Mouse (Mus musculus) heart, adult 2 months (tissue): ENCODE measurements around the gene Eps15l1.

Source experiments
- CTCF ChIP-seq: fragments of 200-600 bp; IDR thresholded peaks from 2 replicates; pipeline ENCODE4 v1.8.1; 2022; ENCODE audit warnings: antibody characterized with exemption, mild to moderate bottlenecking, moderate library complexity
- EP300 ChIP-seq: fragments of 200-500 bp; IDR thresholded peaks from 2 replicates; pipeline ENCODE4 v1.6.1; 2011; ENCODE audit warnings: low read depth, low read length, control low read depth; ENCODE audit not compliant: insufficient read depth
- POLR2A ChIP-seq: fragments of 200-500 bp; IDR thresholded peaks from 2 replicates; pipeline ENCODE4 v1.6.1; 2011; ENCODE audit warnings: mild to moderate bottlenecking, low read depth, low read length, control low read depth; ENCODE audit not compliant: insufficient read depth

- TF ChIP-seq POLR2A (no peak), CTCF (no peak), EP300 (no peak)
Observed at GRCm38 (mm10) chr8:72413839-72414238, 7.4 kb downstream of the Eps15l1 start.
